Mouse (Mus musculus) lung, postnatal 4 days (tissue): ENCODE results near the gene Calcoco1.

Experiments used
- DNase-seq, 2 experiments: peaks; one replicate each; pipeline ENCODE4 v3.0.0; 2021

Gene Calcoco1

GRCm38 (mm10) chr15:102721980-102722475 lies at the start of gene Calcoco1:
Calcoco1 (minus strand) TSS chr15:102722178.
- DNase-seq, result peak; percentile 97

GRCm38 (mm10) chr15:102770866-102771265 lies 48.9 kb upstream of the Calcoco1 start:
- DNase-seq, result no peak

GRCm38 (mm10) chr15:102765207-102765606 lies 43.2 kb upstream of the Calcoco1 start:
- DNase-seq, result no peak

- DNase-seq, result peak; percentile 60 to 61
These were observed 39.9 kb upstream of the Calcoco1 start for GRCm38 (mm10) chr15:102761745-102762378.

GRCm38 (mm10) chr15:102757686-102758085 lies 35.7 kb upstream of the Calcoco1 start:
- no peak for DNase-seq

GRCm38 (mm10) chr15:102755053-102755452 lies 33.1 kb upstream of the Calcoco1 start:
- DNase-seq, result no peak

GRCm38 (mm10) chr15:102754361-102754760 lies 32.4 kb upstream of the Calcoco1 start:
- no peak for DNase-seq

- DNase-seq, result peak; percentile 40 to 59
These were observed 31.2 kb upstream of the Calcoco1 start for GRCm38 (mm10) chr15:102753170-102753569.

GRCm38 (mm10) chr15:102752164-102752563 lies 30.2 kb upstream of the Calcoco1 start:
- no peak for DNase-seq

- DNase-seq, result no peak
These were observed 28.3 kb upstream of the Calcoco1 start for GRCm38 (mm10) chr15:102750241-102750640.

GRCm38 (mm10) chr15:102749103-102749502 lies 27.1 kb upstream of the Calcoco1 start:
- DNase-seq, result no peak

GRCm38 (mm10) chr15:102747853-102748252 lies 25.9 kb upstream of the Calcoco1 start:
- no peak for DNase-seq

GRCm38 (mm10) chr15:102747286-102747640 lies 25.3 kb upstream of the Calcoco1 start:
- peak in 1 of 2 experiments; percentile 8 for DNase-seq

- DNase-seq, result peak; percentile 3 to 43
These were observed 24.7 kb upstream of the Calcoco1 start for GRCm38 (mm10) chr15:102746488-102747285.

GRCm38 (mm10) chr15:102746126-102746487 lies 24.1 kb upstream of the Calcoco1 start:
- DNase-seq, result no peak

- DNase-seq, result no peak
These were observed 23.4 kb upstream of the Calcoco1 start for GRCm38 (mm10) chr15:102745387-102745786.

- no peak for DNase-seq
These were observed 22.9 kb upstream of the Calcoco1 start for GRCm38 (mm10) chr15:102744831-102745230.

- no peak for DNase-seq
These were observed 22.4 kb upstream of the Calcoco1 start for GRCm38 (mm10) chr15:102744416-102744815.

- no peak for DNase-seq
These were observed 22.0 kb upstream of the Calcoco1 start for GRCm38 (mm10) chr15:102743996-102744395.

GRCm38 (mm10) chr15:102743196-102743595 lies 21.2 kb upstream of the Calcoco1 start:
- no peak for DNase-seq

GRCm38 (mm10) chr15:102742589-102742988 lies 20.6 kb upstream of the Calcoco1 start:
- peak; percentile 90 to 94 for DNase-seq

- peak; percentile 63 to 70 for DNase-seq
These were observed 17.7 kb upstream of the Calcoco1 start for GRCm38 (mm10) chr15:102739520-102740297.

GRCm38 (mm10) chr15:102738434-102738833 lies 16.5 kb upstream of the Calcoco1 start:
- no peak for DNase-seq
